In the genomic region with DNA sequence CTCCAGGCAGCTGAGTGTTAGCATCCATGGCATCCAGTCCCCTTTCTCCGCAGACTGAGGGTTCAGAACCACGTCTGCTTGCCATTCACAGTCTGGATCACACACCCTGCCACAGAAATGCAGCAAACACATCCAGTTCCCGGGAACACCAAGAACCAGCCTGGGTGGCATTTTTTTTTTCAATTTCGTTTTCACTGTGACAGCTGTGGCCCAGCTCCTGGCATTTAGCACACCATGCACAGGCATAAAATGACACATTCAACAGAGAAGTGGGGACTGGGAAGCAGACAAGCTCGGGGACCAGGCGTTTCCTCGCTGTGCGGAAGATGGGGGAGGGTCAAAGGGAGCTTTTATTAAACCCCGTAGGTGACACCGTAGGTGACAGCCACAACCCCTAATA, we compare ENCODE assay signal across 1 mouse cellular context.
TF ChIP-seq lines count a peak whose summit lies in the region.

No protein-coding gene starts in this region.

TF ChIP-seq in MEL, 35 proteins besides CTCF, POLR2A, EP300 and RAD21 (continued from another document):
- TF ChIP-seq ZC3H11A (IDR thresholded peaks at IDR 0.05; ENCODE audit: low read depth, low read length) (no peak), MAZ (IDR thresholded peaks at IDR 0.05; ENCODE audit: low read depth, low read length) (no peak)
